Mouse (Mus musculus): ENCODE data around the gene Hist1h1c. TPM values are rescaled to one million over a fixed set of nuclear protein-coding genes. Genes with fewer than 3 reads are reported as not detected.
"Not testable (repeated sequence)": the region's sequence is repeated elsewhere in the genome, so short reads cannot be mapped to it uniquely, and the experiment has no call there.

Gene Hist1h1c
- polyA plus RNA-seq, 1 experiment = 46.7 TPM

DNA sequence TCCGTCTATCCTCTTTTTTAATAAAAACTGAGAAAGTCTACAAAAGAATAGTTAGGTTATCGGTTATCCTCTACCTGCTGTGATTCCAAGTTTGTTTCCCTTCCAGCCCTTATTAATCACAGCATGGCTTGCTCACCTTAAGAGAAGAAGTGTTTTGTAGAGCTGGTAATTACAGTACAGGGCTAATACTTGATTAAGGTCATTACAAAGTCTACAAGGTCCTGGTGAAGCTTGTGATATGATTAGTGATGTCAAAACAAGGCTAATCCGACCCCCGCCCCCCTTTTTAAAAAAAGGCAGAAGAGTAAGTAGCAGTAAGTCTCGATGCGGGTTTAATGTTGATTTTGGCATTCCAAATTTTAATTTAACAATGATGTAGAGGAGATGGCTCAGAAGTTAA is 39.6 kb upstream of the Hist1h1c start:
- no peak overlapping the region for H3K4me3 ChIP-seq (replicated peaks; ENCODE audit: extremely low read depth, low read depth, low read length)
- no peak for TF ChIP-seq POLR2A (IDR thresholded peaks at IDR 0.05; ENCODE audit: borderline replicate concordance, extremely low read depth, low read depth, low read length)
- TF ChIP-seq CTCF (IDR thresholded peaks at IDR 0.05; ENCODE audit: insufficient read depth, low read length) = no peak
- 56% methylated on average over 6 of the region's 6 CpGs for WGBS
- DNase-seq = no peak
- peaks cover 2% of the 10 kb centered on the region for H3K4me1 ChIP-seq (ENCODE audit: control insufficient read depth, insufficient read depth, low read length)

DNA sequence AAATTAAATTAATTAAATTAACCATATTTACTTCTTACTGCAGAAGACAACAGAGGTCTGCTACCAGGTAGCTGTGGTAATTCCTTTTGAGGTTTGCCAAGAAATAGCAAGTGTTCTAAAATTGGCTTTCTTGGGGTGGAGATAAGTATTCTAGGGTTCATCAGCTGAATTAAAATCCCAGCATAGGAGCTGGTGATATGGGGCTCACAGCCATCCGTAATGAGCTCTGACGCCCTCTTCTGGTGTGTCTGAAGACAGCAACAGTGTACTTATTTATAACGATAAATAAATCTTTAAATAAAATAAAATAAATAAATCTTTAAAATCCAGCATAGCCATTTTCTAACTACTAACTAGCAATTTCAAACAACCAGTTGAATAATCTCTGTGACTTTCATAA is 38.8 kb upstream of the Hist1h1c start:
- no peak for DNase-seq
- Histone ChIP-seq H3K4me3 (replicated peaks; ENCODE audit: extremely low read depth, low read depth, low read length) (no peak overlapping the region), H3K4me1 (ENCODE audit: control insufficient read depth, insufficient read depth, low read length) (peaks cover 2% of the 10 kb centered on the region)
- 65% methylated on average over 3 of the region's 3 CpGs for WGBS
- no peak for TF ChIP-seq CTCF (IDR thresholded peaks at IDR 0.05; ENCODE audit: insufficient read depth, low read length)
- TF ChIP-seq POLR2A (IDR thresholded peaks at IDR 0.05; ENCODE audit: borderline replicate concordance, extremely low read depth, low read depth, low read length) = no peak

DNA sequence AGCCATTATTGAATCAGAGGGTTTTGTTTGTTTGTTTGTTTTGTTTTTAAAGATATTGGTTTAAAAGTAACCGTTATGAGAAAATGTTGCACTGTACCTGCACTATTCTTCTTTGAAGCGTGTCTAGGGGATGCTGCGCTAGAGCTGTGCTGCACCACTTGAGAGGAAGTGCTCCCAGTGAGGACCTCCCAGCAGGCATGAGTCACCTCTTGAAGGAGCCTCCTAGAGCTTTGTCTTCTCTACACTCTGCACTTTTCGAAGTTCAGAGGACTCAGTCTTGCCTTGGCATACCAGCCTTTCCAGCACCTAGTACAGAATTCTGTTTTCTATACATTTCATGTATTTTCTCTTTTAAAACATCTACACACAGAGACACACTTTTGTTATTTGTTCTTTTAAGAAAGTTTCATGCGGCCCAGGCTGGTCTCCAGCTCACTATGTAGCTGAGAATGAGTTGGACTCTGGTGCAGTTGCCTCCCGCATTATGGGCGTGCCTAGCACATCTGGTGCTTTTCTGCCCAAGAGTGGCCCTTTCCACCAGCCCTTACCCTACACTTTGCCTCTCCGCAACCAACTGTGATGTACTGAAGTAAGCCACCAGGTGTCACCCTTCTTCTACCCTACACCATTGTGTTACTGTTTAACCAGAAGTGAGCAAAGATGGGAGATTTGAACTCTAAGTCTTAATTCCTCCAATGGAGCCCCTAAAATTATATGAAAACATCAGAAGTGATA is 37.7 kb upstream of the Hist1h1c start:
- TF ChIP-seq CTCF (IDR thresholded peaks at IDR 0.05; ENCODE audit: insufficient read depth, low read length) (peak; percentile 63), POLR2A (IDR thresholded peaks at IDR 0.05; ENCODE audit: borderline replicate concordance, extremely low read depth, low read depth, low read length) (no peak)
- DNase-seq = peak; percentile 62
- WGBS = 11% methylated on average over 8 of the region's 8 CpGs

DNA sequence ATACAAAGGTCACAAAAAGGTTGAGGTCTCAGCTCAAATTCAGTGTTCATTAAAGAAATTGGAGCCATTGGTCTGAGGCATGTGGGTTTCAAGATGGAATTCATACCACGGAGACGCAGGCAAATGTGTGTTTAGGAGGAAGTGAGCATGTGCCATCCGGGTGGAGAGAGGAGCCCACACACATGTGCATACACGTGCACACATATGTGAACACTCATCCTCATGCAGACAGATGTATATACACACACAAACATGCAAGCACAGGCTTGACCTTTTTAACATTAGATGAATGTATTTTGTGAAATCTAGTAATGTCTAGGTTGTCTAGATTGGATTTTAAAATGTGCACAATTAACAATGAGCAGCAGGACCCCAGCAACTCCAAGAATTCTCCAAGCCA is 36.4 kb upstream of the Hist1h1c start:
- TF ChIP-seq CTCF (IDR thresholded peaks at IDR 0.05; ENCODE audit: insufficient read depth, low read length) (no peak), POLR2A (IDR thresholded peaks at IDR 0.05; ENCODE audit: borderline replicate concordance, extremely low read depth, low read depth, low read length) (no peak)
- WGBS = 65% methylated on average over 4 of the region's 4 CpGs
- no peaks in the 10 kb centered on the region for H3K4me1 ChIP-seq (ENCODE audit: control insufficient read depth, insufficient read depth, low read length)
- no peak overlapping the region for H3K4me3 ChIP-seq (replicated peaks; ENCODE audit: extremely low read depth, low read depth, low read length)
- no peak for DNase-seq

More for the DNA sequence above, 37.7 kb upstream of the Hist1h1c start:
- Histone ChIP-seq H3K4me3 (replicated peaks; ENCODE audit: extremely low read depth, low read depth, low read length) (no peak overlapping the region), H3K4me1 (ENCODE audit: control insufficient read depth, insufficient read depth, low read length) (peaks cover 2% of the 10 kb centered on the region)

DNA sequence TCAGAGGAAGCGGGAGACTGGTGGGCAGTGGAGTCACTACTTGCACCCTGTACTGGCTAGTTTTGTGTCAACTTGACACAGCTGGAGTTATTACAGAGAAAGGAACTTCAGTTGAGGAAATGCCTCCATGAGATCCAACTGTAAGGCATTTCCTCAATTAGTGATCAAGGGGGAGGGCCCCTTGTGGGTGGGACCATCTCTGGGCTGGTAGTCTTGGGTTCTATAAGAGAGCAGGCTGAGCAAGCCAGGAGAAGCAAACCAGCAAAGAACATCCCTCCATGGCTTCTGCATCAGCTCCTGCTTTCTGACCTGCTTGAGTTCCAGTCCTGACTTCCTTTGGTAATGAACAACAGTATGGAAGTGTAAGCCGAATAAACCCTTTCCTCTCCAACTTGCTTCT is 35.8 kb upstream of the Hist1h1c start:
- H3K4me1 ChIP-seq (ENCODE audit: control insufficient read depth, insufficient read depth, low read length); DNase-seq; H3K4me3 ChIP-seq (replicated peaks; ENCODE audit: extremely low read depth, low read depth, low read length): not testable (repeated sequence)
- WGBS = 61% methylated on average over 2 of the region's 2 CpGs

DNA sequence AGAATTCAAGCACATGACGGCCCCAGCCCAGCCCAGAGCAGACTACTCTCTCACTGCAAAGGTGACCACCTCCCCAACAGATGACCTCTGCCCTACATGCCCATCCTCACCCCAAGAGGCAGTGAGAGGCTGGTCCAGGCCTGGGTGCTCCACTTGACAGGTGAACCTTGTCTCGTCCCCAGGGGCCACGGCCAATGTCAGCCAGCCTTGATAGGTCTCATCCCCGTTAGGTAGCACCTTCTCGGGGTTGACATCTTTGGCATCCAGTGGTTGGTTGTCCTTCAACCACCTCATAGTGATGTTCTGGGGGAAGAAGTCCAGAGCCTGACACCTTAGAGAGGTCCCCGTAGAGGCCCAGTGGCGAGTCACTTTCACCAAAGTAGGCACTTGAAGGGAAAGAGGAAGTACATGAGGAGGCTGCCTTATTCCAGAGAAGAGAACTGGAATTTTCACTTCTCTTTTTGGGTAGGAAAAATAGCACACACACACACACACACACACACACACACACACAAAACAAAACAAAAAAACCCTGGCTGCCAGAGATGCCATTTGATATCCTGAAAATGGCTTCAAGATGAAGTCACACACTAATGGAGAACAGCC is 32.8 kb upstream of the Hist1h1c start:
- DNase-seq = no peak
- no peak for TF ChIP-seq POLR2A (IDR thresholded peaks at IDR 0.05; ENCODE audit: borderline replicate concordance, extremely low read depth, low read depth, low read length)
- TF ChIP-seq CTCF (IDR thresholded peaks at IDR 0.05; ENCODE audit: insufficient read depth, low read length) = no peak
- H3K4me1 ChIP-seq (ENCODE audit: control insufficient read depth, insufficient read depth, low read length) = 0 out of 2 replicates have a peak, but pooled peaks cover 2% of the 10 kb centered on the region
- 79% methylated on average over 7 of the region's 7 CpGs for WGBS
- no peak overlapping the region for H3K4me3 ChIP-seq (replicated peaks; ENCODE audit: extremely low read depth, low read depth, low read length)

DNA sequence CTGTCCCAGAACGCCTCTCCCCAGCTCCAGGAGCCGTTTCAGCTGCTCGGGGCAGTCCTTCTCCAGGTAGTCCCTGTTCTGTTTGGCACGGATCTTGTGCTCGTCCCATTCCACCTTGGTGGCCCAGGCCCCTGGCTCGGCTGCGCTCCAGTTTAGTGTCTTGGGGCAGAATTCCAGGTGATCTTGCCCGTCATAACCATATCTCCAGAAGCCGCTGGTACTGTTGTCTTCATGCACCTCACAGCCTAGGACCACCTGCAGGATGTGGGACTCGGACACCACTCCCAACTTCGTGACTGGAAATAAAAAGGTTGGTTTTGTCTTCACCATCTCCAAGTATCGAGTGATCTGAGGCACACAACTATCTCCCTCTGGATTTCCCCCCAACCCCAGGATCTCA is 31.8 kb upstream of the Hist1h1c start:
- TF ChIP-seq CTCF (IDR thresholded peaks at IDR 0.05; ENCODE audit: insufficient read depth, low read length) = no peak
- TF ChIP-seq POLR2A (IDR thresholded peaks at IDR 0.05; ENCODE audit: borderline replicate concordance, extremely low read depth, low read depth, low read length) = no peak
- H3K4me3 ChIP-seq (replicated peaks; ENCODE audit: extremely low read depth, low read depth, low read length) = no peak overlapping the region
- 95% methylated on average over 12 of the region's 12 CpGs for WGBS
- peaks cover 2% of the 10 kb centered on the region; the same call in 1 of the 2 replicates for H3K4me1 ChIP-seq (ENCODE audit: control insufficient read depth, insufficient read depth, low read length)
- DNase-seq = no peak

DNA sequence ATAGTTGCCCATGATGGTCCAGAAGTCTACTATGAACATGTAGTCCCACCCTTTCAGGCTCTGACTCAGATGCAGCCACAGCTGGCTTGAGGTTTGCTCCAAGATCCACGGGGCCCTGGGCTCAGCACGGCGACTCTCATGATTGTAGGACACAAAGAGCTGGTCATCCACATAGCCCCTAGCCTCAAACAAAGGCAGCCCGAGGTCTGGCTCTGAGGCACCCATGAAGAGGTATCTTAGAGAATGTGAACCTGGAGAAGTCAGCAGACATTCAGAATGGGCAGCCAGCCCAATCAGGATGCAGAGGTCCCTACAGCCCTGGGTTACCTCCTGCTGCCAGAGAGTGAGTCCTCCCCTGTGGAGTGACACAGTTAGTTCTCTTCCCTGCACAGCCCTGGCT is 30.6 kb upstream of the Hist1h1c start:
- Histone ChIP-seq H3K4me3 (replicated peaks; ENCODE audit: extremely low read depth, low read depth, low read length) (no peak overlapping the region), H3K4me1 (ENCODE audit: control insufficient read depth, insufficient read depth, low read length) (peaks cover 2% of the 10 kb centered on the region; the same call in 1 of the 2 replicates)
- WGBS = 87% methylated on average over 4 of the region's 4 CpGs
- TF ChIP-seq CTCF (IDR thresholded peaks at IDR 0.05; ENCODE audit: insufficient read depth, low read length) (no peak), POLR2A (IDR thresholded peaks at IDR 0.05; ENCODE audit: borderline replicate concordance, extremely low read depth, low read depth, low read length) (no peak)
- no peak for DNase-seq

DNA sequence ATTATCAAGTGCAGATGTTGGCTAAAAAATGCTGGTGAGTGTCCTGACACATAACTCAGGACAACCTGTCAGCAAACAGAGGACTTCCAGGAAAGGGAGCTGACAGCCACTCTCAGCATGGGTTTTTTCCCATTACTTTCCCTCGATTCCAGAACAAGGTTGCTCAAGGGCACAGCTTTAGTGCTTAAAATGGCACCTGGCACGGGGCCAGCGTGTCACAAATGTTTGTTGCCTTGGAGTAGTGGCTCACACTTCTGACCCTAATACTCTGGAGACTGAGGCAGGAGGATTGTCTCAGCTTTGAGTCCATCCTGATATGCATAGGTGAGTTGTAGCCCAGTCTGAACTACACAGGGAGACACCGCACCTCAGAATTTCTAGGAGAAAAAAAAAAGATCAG is 30.0 kb upstream of the Hist1h1c start:
- no peak overlapping the region for H3K4me3 ChIP-seq (replicated peaks; ENCODE audit: extremely low read depth, low read depth, low read length)
- WGBS = 62% methylated on average over 4 of the region's 4 CpGs
- no peak for TF ChIP-seq POLR2A (IDR thresholded peaks at IDR 0.05; ENCODE audit: borderline replicate concordance, extremely low read depth, low read depth, low read length)
- no peak for TF ChIP-seq CTCF (IDR thresholded peaks at IDR 0.05; ENCODE audit: insufficient read depth, low read length)
- H3K4me1 ChIP-seq (ENCODE audit: control insufficient read depth, insufficient read depth, low read length) = peaks cover 2% of the 10 kb centered on the region; the same call in 1 of the 2 replicates
- DNase-seq = no peak
